Mouse (Mus musculus) frontal cortex, postnatal 25 days (tissue): ENCODE data around the gene Ppcdc.

Experiments
- DNase-seq, 2 experiments: peaks; one replicate each; pipeline ENCODE4 v3.0.0; 2022; ENCODE audit warnings: low spot score in 2 of 2

Gene Ppcdc

GRCm38 (mm10) chr9:57439522-57440295, at the start of gene Ppcdc:
Ppcdc (minus strand) TSS chr9:57440124.
- peak; percentile 81 to 87 for DNase-seq

GRCm38 (mm10) chr9:57487807-57488206, 47.9 kb upstream of the Ppcdc start:
- DNase-seq = no peak

- peak; percentile 70 to 82 for DNase-seq
Observed at GRCm38 (mm10) chr9:57485774-57486173, 45.9 kb upstream of the Ppcdc start.

DNA sequence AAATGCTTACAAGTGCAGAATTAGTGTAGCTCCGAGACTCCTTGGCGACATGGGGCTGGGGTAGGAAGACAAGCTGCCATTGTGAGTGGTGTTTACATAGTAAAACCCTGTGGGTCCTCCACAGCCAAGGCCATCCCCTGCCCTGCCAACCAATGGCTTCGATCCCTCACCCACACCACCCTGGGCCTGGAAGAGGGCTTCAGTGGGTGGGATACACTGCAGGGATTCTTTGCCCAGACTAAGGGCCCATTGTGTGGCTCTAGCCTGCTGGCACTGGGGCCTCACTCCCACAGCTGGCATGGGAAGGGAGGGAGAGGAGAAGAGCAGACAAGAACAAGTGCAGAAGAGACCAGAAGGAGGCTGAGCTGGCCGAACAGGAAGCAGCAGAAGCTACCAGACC, 29.0 kb upstream of the Ppcdc start:
- DNase-seq = peak in 1 of 2 experiments; percentile 38

DNA sequence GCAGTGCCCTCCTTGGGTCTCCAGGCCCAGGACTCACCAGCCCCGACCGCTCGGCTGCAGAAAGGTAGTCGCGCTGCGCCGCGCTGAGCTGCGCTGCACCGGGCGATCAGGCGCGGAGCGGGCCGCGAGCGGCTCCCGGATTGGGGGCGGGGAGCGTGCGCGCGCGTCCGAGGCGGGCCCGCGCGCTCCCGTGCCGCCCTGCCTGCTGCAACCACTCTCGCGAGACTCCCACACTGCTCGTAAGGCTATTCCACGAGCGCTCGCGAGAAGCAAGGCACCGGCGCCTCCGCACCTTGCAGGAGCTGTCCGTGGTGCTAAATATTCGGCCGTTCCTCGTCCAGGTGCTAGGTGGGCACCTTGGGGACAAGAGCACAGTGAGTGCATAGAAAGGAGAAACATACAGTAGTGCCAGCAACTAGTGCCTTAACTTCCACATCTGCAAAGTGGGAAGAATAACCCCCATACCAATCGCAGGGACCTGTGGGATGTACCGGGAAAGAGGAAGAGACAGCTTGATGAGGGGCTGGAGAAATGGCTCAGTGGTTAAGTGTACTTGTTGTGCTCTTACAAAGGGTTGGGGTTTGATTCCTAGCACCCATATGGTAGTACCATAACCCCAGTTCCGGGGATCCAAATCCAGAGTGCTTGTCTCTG, 28.1 kb upstream of the Ppcdc start, which contains the start of gene Scamp5:
Gene Scamp5 (minus strand): TSS at position 165 of the 654 bp plus-strand sequence.
- peak; percentile 75 to 82 for DNase-seq

DNA sequence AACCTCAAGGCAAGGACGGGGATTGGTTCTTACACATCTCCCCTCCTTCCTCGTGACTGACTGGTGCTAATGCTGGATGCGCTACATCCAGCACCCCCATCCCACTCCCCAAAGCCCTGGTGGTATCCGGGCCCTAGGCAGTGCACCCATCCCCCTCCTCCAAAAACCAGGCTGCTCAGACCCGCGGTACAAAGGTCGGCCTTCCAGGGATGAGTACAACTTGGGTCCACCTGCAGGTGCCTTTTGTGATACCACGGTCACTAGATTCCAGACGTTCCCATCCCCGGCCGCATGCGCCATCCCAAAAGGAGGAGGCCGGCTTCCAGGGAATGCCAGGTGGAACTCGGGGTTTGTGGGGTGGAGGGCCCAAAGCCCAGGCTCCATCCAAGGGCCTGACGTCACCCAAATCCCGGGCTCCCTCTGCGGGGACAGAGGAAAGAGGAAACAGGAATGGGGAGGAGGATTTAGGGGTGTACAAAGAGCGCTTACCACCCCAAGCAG, 27.4 kb upstream of the Ppcdc start:
- peak; percentile 27 to 31 for DNase-seq

DNA sequence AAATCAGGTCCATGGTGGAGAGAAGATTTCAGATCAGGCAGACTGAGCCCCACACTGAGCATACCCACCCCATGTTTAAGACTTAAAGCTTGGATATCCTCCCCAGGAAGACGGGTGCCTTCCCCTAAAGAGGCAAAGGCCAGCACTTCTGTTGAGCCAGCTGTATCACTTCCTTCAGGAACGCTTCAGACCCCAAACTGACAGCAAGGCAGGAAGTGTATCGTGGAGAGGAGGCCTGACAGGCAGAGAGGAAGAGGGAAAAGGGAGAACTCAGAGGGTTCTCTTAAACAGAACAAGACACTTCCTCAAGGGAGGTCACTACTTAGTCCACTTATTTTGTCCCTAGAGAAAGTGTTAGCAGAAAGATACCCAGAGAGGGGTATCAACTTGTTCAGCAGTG, 26.2 kb upstream of the Ppcdc start:
- DNase-seq = no peak

- DNase-seq = no peak
Observed at GRCm38 (mm10) chr9:57462866-57463265, 22.9 kb upstream of the Ppcdc start.

DNA sequence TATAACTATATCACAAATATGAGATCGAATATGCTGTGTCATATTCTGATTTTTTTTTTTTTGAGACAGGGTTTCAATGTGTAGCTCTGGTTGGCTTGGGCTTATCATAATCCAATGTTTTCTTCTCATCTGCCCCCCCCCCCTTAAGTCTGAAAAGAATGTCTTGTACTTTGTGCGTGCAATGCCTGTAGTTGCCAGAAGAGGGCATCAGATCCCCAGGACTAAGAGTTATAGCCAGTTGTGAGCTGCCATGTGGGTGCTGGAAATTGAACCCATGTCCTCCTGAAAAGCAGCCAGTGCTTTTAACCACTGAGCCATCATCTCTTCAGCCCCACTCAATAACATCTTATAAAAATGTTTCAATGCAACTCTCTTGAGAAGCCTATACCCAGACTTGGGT, 19.8 kb upstream of the Ppcdc start:
- DNase-seq = no peak

GRCm38 (mm10) chr9:57453516-57453915, 13.6 kb upstream of the Ppcdc start:
- DNase-seq = no peak

GRCm38 (mm10) chr9:57452624-57453462, 12.9 kb upstream of the Ppcdc start:
- DNase-seq = no peak

DNA sequence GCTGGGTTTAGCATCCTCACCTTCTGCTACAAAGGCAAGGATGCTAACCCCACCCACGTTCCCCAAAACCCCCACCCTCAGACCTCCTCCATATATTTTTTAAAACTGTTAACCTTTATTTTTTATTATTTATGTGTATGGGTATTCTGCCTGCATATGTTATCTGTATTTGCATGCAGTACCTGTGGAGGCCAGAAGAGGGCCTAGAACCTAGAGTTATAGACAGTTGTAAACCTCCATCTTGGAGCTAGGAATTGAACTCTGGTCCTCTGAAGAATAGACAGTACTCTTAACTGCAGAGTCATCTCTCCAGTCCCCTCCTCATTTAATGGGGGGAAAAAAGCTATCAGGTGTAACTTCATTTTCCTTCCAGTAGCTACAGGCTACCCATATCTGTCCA, 9.8 kb upstream of the Ppcdc start:
- DNase-seq = no peak

DNA sequence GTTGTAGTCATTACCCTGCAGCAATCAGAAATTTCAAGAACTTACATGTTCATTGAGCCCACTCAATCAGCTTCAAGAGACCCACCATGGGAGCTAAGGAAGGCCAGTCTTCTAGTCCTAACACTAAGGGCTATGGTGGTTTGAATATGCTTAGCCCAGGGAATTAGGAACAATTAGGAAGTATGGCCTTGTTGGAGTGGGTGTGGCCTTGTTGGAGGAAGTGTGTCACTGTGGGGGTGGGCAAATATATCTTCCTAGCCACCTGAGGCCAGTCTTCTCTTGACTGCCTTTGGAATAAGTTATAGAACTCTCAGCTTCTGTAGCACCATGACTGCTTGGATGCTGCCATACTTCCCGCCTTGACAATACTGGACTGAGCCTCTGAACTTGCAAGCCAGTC, 696 bp upstream of the Ppcdc start:
- DNase-seq = no peak

DNA sequence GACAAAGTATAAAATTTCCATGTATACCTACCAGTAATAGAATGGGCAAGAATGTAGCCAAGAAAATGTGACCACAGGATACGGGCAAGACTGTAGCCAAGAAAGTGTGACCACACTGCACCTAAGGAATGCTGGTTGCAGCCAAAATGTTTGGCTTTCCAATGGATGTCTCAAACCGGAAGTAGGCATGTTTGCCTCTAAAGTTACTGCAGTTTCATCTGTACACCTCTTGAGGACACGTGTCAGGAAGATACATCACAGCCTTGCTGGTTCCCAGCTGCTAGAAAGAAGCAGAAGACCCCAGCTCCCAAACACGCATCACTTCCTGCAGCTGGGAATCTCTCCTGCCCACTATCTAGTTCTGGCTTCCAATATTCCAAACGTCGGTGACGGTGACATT, 841 bp downstream of the Ppcdc start:
- DNase-seq = no peak

- DNase-seq = no peak
Observed at GRCm38 (mm10) chr9:57437896-57438614, 1.9 kb downstream of the Ppcdc start.

GRCm38 (mm10) chr9:57436166-57436565, 3.8 kb downstream of the Ppcdc start:
- no peak for DNase-seq

DNA sequence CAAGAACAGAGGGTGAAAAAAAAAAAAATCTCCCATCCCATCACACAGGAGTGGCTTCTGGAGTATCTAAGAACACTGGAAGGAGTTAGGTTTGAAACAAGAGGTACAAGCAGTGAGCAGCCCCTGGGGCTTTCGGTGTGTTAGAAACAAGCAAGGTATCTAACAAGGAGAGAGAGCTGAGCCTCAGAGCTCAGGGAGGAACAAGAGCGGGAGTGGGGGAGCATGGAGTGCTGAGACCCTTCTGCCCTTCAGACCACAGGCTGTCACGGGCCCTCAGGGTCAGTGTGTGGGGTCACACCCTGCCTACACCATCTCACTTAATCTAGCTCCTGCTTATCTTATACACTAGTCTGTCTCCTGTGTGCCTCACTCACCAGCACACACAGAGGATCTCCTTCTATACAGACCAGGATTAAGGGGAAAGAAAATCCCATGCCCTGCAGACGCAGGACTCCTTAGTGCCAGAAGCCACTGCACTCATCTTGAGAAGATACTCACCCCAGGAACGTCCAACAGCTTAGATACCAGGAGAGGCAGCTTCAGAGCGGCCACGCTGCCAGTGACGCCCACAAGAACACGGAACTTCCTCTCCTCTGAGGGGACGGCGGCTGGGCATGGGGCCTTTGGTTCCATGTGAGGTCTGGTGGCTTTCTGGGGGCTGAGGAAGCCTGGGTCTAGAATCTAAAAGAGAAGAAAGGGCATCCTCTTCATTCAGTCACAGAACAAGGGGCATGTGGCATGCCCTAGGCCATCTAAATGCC, 5.3 kb downstream of the Ppcdc start:
- no peak for DNase-seq

- DNase-seq = peak; percentile 62 to 75
Observed at GRCm38 (mm10) chr9:57433097-57434032, 6.6 kb downstream of the Ppcdc start.

DNA sequence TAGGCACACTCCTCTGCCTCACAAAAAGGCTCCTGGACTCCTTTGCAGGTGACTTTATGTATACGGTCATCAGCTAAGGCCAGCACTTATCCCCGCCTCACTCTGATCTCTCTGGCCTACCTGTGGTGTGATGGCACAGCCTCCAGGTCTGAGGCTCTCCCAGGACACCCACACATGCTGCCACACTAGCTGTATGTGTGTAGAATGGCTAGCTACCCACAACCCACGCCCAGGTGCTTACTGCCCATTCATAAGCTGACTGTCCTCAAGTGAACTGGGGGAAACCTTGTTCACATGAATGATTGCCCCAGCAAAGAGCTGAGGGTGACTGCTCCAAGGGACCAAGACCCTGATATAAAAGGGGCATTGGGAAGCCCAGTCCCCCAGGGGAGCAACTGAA, 7.4 kb downstream of the Ppcdc start:
- no peak for DNase-seq

- no peak for DNase-seq
Observed at GRCm38 (mm10) chr9:57431202-57431601, 8.7 kb downstream of the Ppcdc start.
